Mouse (Mus musculus): Measurements from ENCODE around the gene Thap3. TPM values are rescaled to one million over a fixed set of nuclear protein-coding genes. Genes with fewer than 3 reads are reported as not detected.

Thap3 gene
- polyA plus RNA-seq, 1 experiment from 2014 or later, result 25.2 TPM

DNA sequence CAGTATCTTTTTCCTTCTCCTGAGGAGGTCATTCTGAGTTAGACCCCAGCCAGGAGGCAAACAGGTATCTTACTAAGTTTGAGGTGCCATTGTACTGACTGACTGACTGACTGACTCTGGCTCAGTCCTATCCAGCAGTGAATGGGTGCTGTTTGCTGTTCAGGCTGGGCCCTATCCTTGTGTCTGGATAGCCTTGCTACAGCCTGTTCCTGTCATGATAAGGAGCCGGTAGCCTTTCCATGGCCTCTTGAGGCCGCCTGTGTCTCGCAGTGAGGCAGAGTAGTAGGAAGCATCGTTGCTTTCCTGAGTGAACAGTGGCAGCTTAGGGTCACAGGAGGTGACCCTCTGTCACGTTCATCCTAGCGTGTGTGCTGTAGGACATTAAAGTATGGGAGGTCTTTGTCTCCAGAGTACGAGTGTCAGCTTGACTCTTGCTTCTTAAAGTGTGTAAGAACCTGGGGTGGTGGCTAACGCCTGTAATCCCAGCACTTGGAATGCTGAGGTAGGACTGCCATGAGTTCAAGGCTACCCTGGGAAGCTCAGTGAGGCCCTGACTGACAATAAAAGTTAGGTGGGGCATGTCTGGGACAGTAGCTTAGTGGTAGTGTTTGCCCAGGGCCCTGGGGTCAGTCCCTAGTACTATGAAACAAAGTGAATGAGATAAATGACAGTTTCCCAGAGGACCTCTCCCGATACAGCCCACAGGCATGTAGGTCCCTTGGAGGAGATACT is 31.0 kb downstream of the Thap3 start:
- H3K4me3 ChIP-seq, result no peak overlapping the region
- no peaks in the 10 kb centered on the region for H3K9me3 ChIP-seq (replicated peaks)
- ATAC-seq (ENCODE audit: insufficient number of reproducible peaks, low FRiP score), result 0 out of 2 replicates have a peak, but pooled peaks have one; percentile 40
- peaks cover 15% of the 10 kb centered on the region for H3K4me1 ChIP-seq (replicated peaks)
- H3K4me2 ChIP-seq, result no peak overlapping the region
- H3K9ac ChIP-seq, result no peak overlapping the region; the same call in 1 of the 2 replicates
- peaks cover 77% of the 10 kb centered on the region for H3K36me3 ChIP-seq
- H3K27ac ChIP-seq (ENCODE audit: poor library complexity, severe bottlenecking), result no peak overlapping the region; the same call in 1 of the 2 replicates
- 41% methylated on average over 9 of the region's 9 CpGs for WGBS
- no peaks in the 10 kb centered on the region for H3K27me3 ChIP-seq (replicated peaks)

DNA sequence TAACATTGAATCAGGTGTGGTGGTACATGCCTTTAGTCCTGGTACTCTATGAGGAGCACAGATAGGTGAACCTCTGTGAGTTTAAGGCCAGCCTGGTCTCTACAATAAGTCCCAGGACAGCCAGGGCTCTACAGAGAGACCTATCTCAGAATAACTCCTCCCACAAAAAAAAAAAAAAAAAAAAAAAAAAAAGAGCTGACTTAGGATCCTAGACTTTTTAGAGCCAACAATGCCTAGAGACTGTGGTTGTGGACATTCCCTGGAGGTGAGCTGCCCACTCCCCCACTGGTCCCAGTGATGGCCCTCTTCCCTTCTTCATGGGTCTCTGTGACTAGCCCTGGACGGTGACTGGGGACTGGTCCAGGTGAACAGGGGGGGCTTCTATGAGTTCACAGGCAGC is 33.0 kb downstream of the Thap3 start:
- Histone ChIP-seq H3K4me1 (replicated peaks) (peaks cover 15% of the 10 kb centered on the region), H3K9me3 (replicated peaks) (no peaks in the 10 kb centered on the region), H3K9ac (no peak overlapping the region), H3K27me3 (replicated peaks) (no peaks in the 10 kb centered on the region), H3K4me3 (no peak overlapping the region), H3K36me3 (peaks cover 82% of the 10 kb centered on the region), H3K27ac (ENCODE audit: poor library complexity, severe bottlenecking) (no peak overlapping the region), H3K4me2 (no peak overlapping the region)
- ATAC-seq (ENCODE audit: insufficient number of reproducible peaks, low FRiP score), result no peak
- 88% methylated on average over 1 of the region's 1 CpGs for WGBS

DNA sequence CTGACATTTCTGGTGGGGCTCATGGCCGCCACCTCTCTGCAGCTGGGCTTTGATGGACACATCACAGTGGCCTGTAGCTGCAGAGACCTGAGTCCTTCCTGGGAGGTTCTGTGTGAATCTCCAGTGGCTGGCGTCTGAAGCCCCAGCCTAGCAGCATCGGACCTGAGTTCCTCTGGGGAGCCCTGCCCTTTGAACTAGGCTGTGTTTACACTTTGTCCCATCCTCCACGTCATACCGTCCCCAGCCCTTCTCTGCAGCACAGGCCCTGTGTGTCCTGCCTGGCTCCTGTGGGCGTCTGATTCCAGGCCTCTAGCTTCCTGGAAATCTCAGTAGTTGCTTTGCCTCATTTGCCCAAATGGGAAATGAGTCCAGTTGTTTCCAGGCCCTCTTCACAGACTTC is 35.6 kb downstream of the Thap3 start:
- H3K4me3 ChIP-seq, result no peak overlapping the region
- H3K27ac ChIP-seq (ENCODE audit: poor library complexity, severe bottlenecking), result no peak overlapping the region
- peaks cover 63% of the 10 kb centered on the region for H3K36me3 ChIP-seq
- no peak overlapping the region for H3K4me2 ChIP-seq
- H3K9ac ChIP-seq, result no peak overlapping the region
- no peak for ATAC-seq (ENCODE audit: insufficient number of reproducible peaks, low FRiP score)
- no peaks in the 10 kb centered on the region for H3K9me3 ChIP-seq (replicated peaks)
- WGBS, result 83% methylated on average over 6 of the region's 6 CpGs
- peaks cover 37% of the 10 kb centered on the region for H3K4me1 ChIP-seq (replicated peaks)
- no peaks in the 10 kb centered on the region for H3K27me3 ChIP-seq (replicated peaks)

DNA sequence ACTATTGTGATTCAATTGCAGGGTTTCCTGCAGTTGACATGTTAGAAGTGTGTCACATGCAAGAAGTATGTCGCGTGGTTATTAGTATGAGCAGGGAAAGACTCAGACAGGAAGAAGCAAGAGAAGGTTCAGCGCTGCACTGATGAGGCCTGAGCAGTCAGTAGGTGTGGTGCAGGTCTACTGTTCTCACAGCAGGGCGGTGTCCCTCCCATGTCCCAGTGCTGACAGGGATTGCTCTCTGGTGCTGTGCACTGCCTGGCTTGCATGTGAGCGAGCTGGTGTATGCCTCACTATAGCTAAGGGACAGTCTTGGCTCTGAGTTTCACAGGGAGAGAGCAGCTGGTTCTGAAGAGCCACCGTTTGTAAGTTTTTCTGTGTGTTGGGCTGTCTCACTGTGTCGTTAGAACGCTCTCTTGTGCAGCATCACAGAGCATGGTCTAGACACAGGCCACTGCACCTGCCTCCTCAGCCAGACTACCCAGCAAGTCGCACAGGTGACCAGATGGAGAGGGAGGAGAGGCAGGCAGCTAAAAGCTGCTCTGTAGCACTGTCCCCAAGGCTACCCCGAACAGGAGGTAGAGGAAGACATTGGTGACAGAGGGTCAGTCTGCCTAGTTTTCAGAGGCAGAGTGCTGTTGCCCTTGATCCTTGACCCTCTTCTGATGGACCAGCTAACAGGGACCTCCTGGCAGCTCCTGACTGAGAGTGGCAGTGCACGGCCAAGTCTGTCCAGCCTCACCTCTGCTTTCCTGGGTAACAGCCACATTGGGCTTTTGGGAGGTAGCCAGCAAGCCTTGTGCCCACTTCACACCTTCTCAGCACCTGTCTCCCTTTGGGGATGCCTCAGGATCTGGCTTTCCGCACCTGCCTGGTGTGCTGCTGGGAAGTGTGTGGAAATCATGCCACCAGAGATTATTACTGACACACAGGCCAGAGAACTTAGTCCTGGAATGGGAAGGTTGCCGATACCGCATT is 40.0 kb downstream of the Thap3 start:
- Histone ChIP-seq H3K27ac (ENCODE audit: poor library complexity, severe bottlenecking) (peak overlapping the region; percentile 26; the same call in 1 of the 2 replicates), H3K4me1 (replicated peaks) (peaks cover 28% of the 10 kb centered on the region), H3K36me3 (peaks cover 26% of the 10 kb centered on the region), H3K9me3 (replicated peaks) (no peaks in the 10 kb centered on the region), H3K4me2 (no peak overlapping the region), H3K9ac (0 out of 2 replicates have a peak overlapping the region, but pooled peaks have one; percentile 6), H3K27me3 (replicated peaks) (no peaks in the 10 kb centered on the region), H3K4me3 (no peak overlapping the region)
- ATAC-seq (ENCODE audit: insufficient number of reproducible peaks, low FRiP score), result no peak
- WGBS, result 76% methylated on average over 14 of the region's 14 CpGs

DNA sequence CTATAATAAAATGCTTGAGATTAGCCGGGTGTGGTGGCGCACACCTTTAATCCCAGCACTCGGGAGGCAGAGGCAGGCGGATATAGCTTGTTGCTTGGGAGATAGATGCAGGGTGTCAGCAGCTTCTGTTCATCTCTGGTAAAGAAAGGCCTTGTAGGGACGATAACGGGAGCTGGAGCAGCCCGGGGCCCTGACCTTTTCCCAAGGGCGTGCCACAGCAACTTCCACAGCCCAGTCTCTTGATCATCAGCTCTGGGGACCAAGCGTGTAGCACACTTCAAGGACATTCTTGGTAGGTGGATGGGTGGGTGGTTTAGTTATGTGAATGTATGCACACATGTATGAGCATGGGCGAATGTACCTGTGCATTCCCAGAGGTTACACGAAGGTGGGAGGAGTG is 42.6 kb downstream of the Thap3 start:
- ATAC-seq (ENCODE audit: insufficient number of reproducible peaks, low FRiP score), result no peak
- H3K27me3 ChIP-seq (replicated peaks), result no peaks in the 10 kb centered on the region
- no peaks in the 10 kb centered on the region for H3K9me3 ChIP-seq (replicated peaks)
- peaks cover 28% of the 10 kb centered on the region for H3K4me1 ChIP-seq (replicated peaks)
- peaks cover under 1% of the 10 kb centered on the region; the same call in 1 of the 2 replicates for H3K36me3 ChIP-seq
- no peak overlapping the region for H3K4me3 ChIP-seq
- H3K4me2 ChIP-seq, result no peak overlapping the region
- no peak overlapping the region for H3K27ac ChIP-seq (ENCODE audit: poor library complexity, severe bottlenecking)
- WGBS, result 69% methylated on average over 11 of the region's 11 CpGs
- no peak overlapping the region for H3K9ac ChIP-seq

DNA sequence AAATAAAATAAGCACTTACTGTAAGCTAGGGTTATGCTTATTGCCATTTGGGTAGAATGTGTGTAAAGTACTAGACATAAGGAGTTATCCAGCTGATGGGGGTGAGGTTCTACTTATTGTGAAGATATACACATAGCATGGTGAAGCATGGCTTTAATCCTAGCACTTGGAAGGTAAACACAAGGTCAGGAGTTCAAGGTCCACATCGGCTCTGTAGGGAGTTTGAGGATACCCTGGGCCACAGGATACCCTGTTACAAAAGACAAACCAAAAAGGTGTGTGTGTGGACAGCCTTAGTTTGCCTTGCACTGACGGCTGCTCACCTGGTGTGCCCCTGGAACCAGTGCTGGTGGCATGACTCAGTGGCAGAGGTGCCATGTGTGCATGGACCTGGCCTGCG is 50.7 kb downstream of the Thap3 start:
- 96% methylated on average over 3 of the region's 3 CpGs for WGBS
- no peak overlapping the region for H3K4me2 ChIP-seq
- H3K27me3 ChIP-seq (replicated peaks), result no peaks in the 10 kb centered on the region
- H3K4me3 ChIP-seq, result no peak overlapping the region
- peaks cover 31% of the 10 kb centered on the region for H3K4me1 ChIP-seq (replicated peaks)
- no peaks in the 10 kb centered on the region for H3K9me3 ChIP-seq (replicated peaks)
- no peaks in the 10 kb centered on the region for H3K36me3 ChIP-seq
- ATAC-seq (ENCODE audit: insufficient number of reproducible peaks, low FRiP score), result no peak
- no peak overlapping the region for H3K27ac ChIP-seq (ENCODE audit: poor library complexity, severe bottlenecking)
- H3K9ac ChIP-seq, result no peak overlapping the region

DNA sequence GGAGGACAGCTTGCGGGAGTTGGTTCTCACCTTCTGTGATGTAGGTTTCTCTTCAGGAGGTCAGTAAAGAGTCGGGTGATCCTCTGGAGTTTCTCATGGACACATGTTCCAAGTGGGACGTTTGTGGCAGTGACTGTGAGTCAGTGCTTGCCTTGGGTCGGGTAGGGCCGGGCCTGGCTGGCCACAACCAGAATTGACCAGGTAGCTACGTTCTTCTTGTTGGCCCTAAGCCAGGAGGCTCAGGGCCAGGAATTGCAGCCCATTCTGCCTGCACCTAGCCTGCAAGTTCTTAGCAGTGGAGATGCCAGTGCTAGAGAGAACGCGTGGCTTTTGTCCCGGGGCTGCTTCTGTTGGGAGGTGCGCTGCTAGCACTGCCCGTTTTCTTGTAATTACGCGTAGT is 51.4 kb downstream of the Thap3 start:
- H3K9ac ChIP-seq, result no peak overlapping the region
- no peak overlapping the region for H3K4me2 ChIP-seq
- peaks cover 32% of the 10 kb centered on the region for H3K4me1 ChIP-seq (replicated peaks)
- H3K27ac ChIP-seq (ENCODE audit: poor library complexity, severe bottlenecking), result no peak overlapping the region
- WGBS, result 87% methylated on average over 13 of the region's 13 CpGs
- H3K36me3 ChIP-seq, result no peaks in the 10 kb centered on the region
- ATAC-seq (ENCODE audit: insufficient number of reproducible peaks, low FRiP score), result no peak
- no peaks in the 10 kb centered on the region for H3K9me3 ChIP-seq (replicated peaks)
- H3K4me3 ChIP-seq, result no peak overlapping the region
- H3K27me3 ChIP-seq (replicated peaks), result no peaks in the 10 kb centered on the region

DNA sequence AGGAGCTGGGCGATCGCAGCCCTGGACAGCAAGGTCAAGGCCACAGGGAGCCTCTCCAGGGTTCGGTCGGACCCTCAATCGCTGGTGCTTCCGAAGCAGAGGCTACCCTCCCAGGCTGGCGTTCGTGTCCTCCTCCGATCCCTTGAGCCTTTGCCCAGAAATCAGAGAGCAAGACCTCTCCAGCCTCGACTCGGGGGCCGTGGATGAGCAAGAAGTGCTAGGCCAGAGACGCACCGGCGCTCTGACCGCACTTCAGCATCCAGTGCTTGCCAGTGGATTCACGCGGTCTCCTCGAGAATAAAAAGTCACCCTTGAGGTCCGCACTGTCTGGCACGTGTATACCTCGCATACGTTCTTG is 54.6 kb downstream of the Thap3 start:
- H3K9me3 ChIP-seq (replicated peaks), result no peaks in the 10 kb centered on the region
- H3K27me3 ChIP-seq (replicated peaks), result no peaks in the 10 kb centered on the region
- peak overlapping the region; percentile 99 for H3K9ac ChIP-seq
- 2% methylated on average over 23 of the region's 23 CpGs for WGBS
- peak overlapping the region; percentile 98 for H3K4me3 ChIP-seq
- H3K27ac ChIP-seq (ENCODE audit: poor library complexity, severe bottlenecking), result no peak overlapping the region
- ATAC-seq (ENCODE audit: insufficient number of reproducible peaks, low FRiP score), result no peak
- peaks cover 27% of the 10 kb centered on the region for H3K4me1 ChIP-seq (replicated peaks)
- H3K4me2 ChIP-seq, result peak overlapping the region; percentile 99
- H3K36me3 ChIP-seq, result no peaks in the 10 kb centered on the region

DNA sequence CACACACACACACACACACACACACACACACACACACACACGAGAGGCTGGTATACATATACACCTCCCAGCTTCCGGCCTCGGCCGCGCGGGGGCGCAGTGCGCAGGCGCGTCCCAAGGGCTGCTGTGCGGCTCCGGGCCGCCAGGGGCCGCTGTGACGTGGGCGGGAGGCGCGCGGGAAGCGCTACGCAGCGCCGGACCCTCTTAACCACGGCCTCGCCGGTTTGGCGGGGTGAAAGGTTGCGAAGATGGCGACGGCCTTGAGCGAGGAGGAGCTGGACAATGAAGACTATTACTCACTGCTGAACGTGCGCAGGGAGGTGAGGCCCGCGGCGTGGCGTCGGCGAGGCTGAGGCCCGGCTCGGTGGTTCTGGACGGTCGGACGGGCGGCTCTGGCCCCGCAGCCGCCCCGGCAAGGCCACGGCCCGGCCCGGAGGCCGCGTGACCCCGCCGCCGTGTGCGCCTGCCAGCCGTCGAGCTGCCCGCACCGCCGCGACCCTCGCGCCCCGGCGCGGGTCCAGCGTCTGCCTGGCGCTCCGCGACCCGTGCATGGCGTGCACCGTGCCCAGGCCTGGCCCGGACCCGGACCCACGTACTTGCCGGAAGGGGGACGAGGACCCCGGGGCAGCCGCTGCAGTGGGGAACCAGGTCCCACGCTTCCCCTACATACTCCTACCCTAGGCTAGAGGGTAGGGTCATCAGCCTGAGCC is 55.1 kb downstream of the Thap3 start, which contains the start of gene Dnajc11:
TSS of gene Dnajc11 (plus strand) at position 187 of the 710 bp plus-strand sequence.
- H3K4me3 ChIP-seq, result peak within 1 kb of the TSS; percentile 98
- H3K27ac ChIP-seq (ENCODE audit: poor library complexity, severe bottlenecking), result peak within 1 kb of the TSS; percentile 47; the same call in 1 of the 2 replicates
- H3K9ac ChIP-seq, result peak within 1 kb of the TSS; percentile 99
- peak within 1 kb of the TSS; percentile 99 for H3K4me2 ChIP-seq
- H3K36me3 ChIP-seq, result no peaks in the 10 kb centered on the region
- no peaks in the 10 kb centered on the region for H3K9me3 ChIP-seq (replicated peaks)
- peak; percentile 90 for ATAC-seq (ENCODE audit: insufficient number of reproducible peaks, low FRiP score)
- no peaks in the 10 kb centered on the region for H3K27me3 ChIP-seq (replicated peaks)
- peaks cover 27% of the 10 kb centered on the region for H3K4me1 ChIP-seq (replicated peaks)
- 1% methylated on average over 83 of the region's 83 CpGs for WGBS
